In the genomic region with DNA sequence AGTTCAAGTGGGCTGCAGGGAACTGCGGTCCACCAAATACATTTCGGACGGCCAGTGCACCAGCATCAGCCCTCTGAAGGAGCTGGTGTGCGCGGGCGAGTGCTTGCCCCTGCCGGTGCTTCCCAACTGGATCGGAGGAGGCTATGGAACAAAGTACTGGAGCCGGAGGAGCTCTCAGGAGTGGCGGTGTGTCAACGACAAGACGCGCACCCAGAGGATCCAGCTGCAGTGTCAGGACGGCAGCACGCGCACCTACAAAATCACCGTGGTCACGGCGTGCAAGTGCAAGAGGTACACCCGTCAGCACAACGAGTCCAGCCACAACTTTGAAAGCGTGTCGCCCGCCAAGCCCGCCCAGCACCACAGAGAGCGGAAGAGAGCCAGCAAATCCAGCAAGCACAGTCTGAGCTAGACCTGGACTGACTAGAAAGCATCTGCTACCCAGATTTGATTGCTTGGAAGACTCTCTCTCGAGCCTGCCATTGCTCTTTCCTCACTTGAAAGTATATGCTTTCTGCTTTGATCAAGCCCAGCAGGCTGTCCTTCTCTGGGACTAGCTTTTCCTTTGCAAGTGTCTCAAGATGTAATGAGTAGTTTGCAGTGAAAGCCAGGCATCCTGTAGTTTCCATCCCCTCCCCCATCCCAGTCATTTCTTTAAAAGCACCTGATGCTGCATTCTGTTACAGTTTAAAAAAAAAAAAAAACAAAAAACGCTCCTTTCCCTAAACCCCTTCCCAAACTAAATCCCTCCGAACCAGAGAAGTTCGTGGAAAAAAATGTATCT, we compare ENCODE assay signal across 9 mouse cellular contexts. TPM values are rescaled to one million over a fixed set of nuclear protein-coding genes. Genes with fewer than 3 reads are reported as not detected.
A peak's percentile ranks its signal among the peaks of the same experiment; 100 is the strongest.
DNase-seq lines count a peak whose midpoint lies in the region; ATAC-seq lines count a peak whose summit lies in the region.
"Had no signal": no experiment of that assay in that cellular context is flagged by ENCODE, and none has a peak within 500 bp of the region (broad histone marks: within the 10 kb centered on the region; RNA-seq: fewer than 3 reads in every experiment).

No protein-coding gene starts in this region.

- peak; percentile 6 to 30 for DNase-seq in heart, adult 18-20 months
- DNase-seq in heart, adult 9 months (ENCODE audit: low spot score in 2 of 2): no peak
- peak; percentile 10 for DNase-seq in c-Kit-positive CD71-negative TER-119-negative erythroid progenitor cells, embryonic 14.5 days (ENCODE audit: low read depth)
- DNase-seq in splenic B cell, adult 2 months (ENCODE audit: low read depth, low spot score): peak; percentile 65

- H3K9me3 ChIP-seq in forebrain, embryonic 16.5 days (ENCODE audit: control insufficient read depth, low read length): no peaks in the 10 kb centered on the region
- no peaks in the 10 kb centered on the region for H3K9me3 ChIP-seq in hindbrain, embryonic 15.5 days
- H3K9me3 ChIP-seq in limb, embryonic 15.5 days: no peaks in the 10 kb centered on the region
- H3K9me3 ChIP-seq in midbrain, embryonic 16.5 days (replicated peaks; ENCODE audit: control insufficient read depth, low read length, poor library complexity, severe bottlenecking): no peaks in the 10 kb centered on the region

- peak overlapping the region; percentile 51 for H3K4me3 ChIP-seq in forebrain, embryonic 16.5 days (replicated peaks; ENCODE audit: low read length)
- H3K4me3 ChIP-seq in hindbrain, embryonic 15.5 days: peak overlapping the region; percentile 46
- H3K4me3 ChIP-seq in limb, embryonic 15.5 days: peak overlapping the region; percentile 46
- peak overlapping the region; percentile 51 for H3K4me3 ChIP-seq in midbrain, embryonic 16.5 days (ENCODE audit: low read depth, low read length)

- H3K9ac ChIP-seq in forebrain, embryonic 16.5 days (replicated peaks; ENCODE audit: low read depth, low read length): peak overlapping the region; percentile 57
- peak overlapping the region; percentile 37 for H3K9ac ChIP-seq in hindbrain, embryonic 15.5 days
- H3K9ac ChIP-seq in limb, embryonic 15.5 days: peak overlapping the region; percentile 31
- peak overlapping the region; percentile 62 for H3K9ac ChIP-seq in midbrain, embryonic 16.5 days (ENCODE audit: low read depth, low read length)

- H3K4me2 ChIP-seq in forebrain, embryonic 16.5 days (ENCODE audit: low read length): peak overlapping the region; percentile 88
- H3K4me2 ChIP-seq in hindbrain, embryonic 15.5 days: peak overlapping the region; percentile 87
- H3K4me2 ChIP-seq in limb, embryonic 15.5 days: peak overlapping the region; percentile 72
- peak overlapping the region; percentile 92 for H3K4me2 ChIP-seq in midbrain, embryonic 16.5 days (ENCODE audit: low read length)

- no peaks in the 10 kb centered on the region for H3K36me3 ChIP-seq in forebrain, embryonic 16.5 days (ENCODE audit: control insufficient read depth, insufficient read depth)
- H3K36me3 ChIP-seq in hindbrain, embryonic 15.5 days: no peaks in the 10 kb centered on the region
- no peaks in the 10 kb centered on the region for H3K36me3 ChIP-seq in limb, embryonic 15.5 days
- no peaks in the 10 kb centered on the region for H3K36me3 ChIP-seq in midbrain, embryonic 16.5 days (ENCODE audit: control insufficient read depth, insufficient read depth, low read length)
- H3K36me3 ChIP-seq in splenic B cell, adult 2 months (ENCODE audit: control insufficient read depth, insufficient read depth, low read length, poor library complexity, severe bottlenecking): no peaks in the 10 kb centered on the region
- H3K36me3 ChIP-seq: G1E had no signal

- ATAC-seq in forebrain, embryonic 16.5 days: peak; percentile 92
- peak; percentile 90 for ATAC-seq in hindbrain, embryonic 15.5 days (ENCODE audit: low FRiP score, low read depth)
- ATAC-seq in limb, embryonic 15.5 days (ENCODE audit: insufficient number of reproducible peaks, low FRiP score, low TSS enrichment, low read depth): peak; percentile 53; the same call in 1 of the 2 replicates
- ATAC-seq in midbrain, embryonic 16.5 days: peak; percentile 87

- H3K4me1 ChIP-seq in forebrain, embryonic 16.5 days (replicated peaks; ENCODE audit: control insufficient read depth, insufficient read depth, low read length): peaks cover 19% of the 10 kb centered on the region
- peaks cover 17% of the 10 kb centered on the region; the same call in 1 of the 2 replicates for H3K4me1 ChIP-seq in hindbrain, embryonic 15.5 days (replicated peaks)
- peaks cover 17% of the 10 kb centered on the region; the same call in 1 of the 2 replicates for H3K4me1 ChIP-seq in limb, embryonic 15.5 days
- H3K4me1 ChIP-seq in midbrain, embryonic 16.5 days (ENCODE audit: control insufficient read depth, insufficient read depth, low read length): peaks cover 11% of the 10 kb centered on the region; the same call in 1 of the 2 replicates

- under 1% methylated on average over 30 of the region's 30 CpGs for WGBS in forebrain, embryonic 16.5 days
- WGBS in hindbrain, embryonic 15.5 days: 3% methylated on average over 30 of the region's 30 CpGs
- WGBS in limb, embryonic 15.5 days: 1% methylated on average over 30 of the region's 30 CpGs
- 1% methylated on average over 30 of the region's 30 CpGs for WGBS in midbrain, embryonic 16.5 days

- H3K27me3 ChIP-seq in forebrain, embryonic 16.5 days (replicated peaks; ENCODE audit: control insufficient read depth, insufficient read depth, low read length): 0 out of 2 replicates have a peak, but pooled peaks cover 2% of the 10 kb centered on the region
- H3K27me3 ChIP-seq in hindbrain, embryonic 15.5 days: no peaks in the 10 kb centered on the region
- no peaks in the 10 kb centered on the region for H3K27me3 ChIP-seq in limb, embryonic 15.5 days
- H3K27me3 ChIP-seq in midbrain, embryonic 16.5 days (ENCODE audit: control insufficient read depth, insufficient read depth, low read depth, low read length): no peaks in the 10 kb centered on the region
- no peaks in the 10 kb centered on the region for H3K27me3 ChIP-seq in splenic B cell, adult 2 months (ENCODE audit: control insufficient read depth, insufficient read depth, low read length, poor library complexity, severe bottlenecking)

- no peak overlapping the region for H3K27ac ChIP-seq in forebrain, embryonic 16.5 days (ENCODE audit: low read length)
- H3K27ac ChIP-seq in hindbrain, embryonic 15.5 days (replicated peaks): no peak overlapping the region; the same call in 1 of the 2 replicates
- peak overlapping the region; percentile 79 for H3K27ac ChIP-seq in limb, embryonic 15.5 days
- H3K27ac ChIP-seq in midbrain, embryonic 16.5 days (ENCODE audit: low read length): no peak overlapping the region

RNA-seq across cellular contexts. Expression of a gene that starts 3.3 kb away (rescaled TPM):
- under 1 TPM; 0.37 to 0.41 TPM for total RNA-seq in heart, adult 18-20 months (2021)
- polyA plus RNA-seq in forebrain, embryonic 16.5 days (2015; fragmentation: Nextera tagmentation; extraction: Ambion mirVana): 8.0 and 9.6 TPM in 2 replicates
- 21.3 and 26.6 TPM in 2 replicates for polyA plus RNA-seq in hindbrain, embryonic 15.5 days (2015; fragmentation: Nextera tagmentation; extraction: Ambion mirVana)
- polyA plus RNA-seq in limb, embryonic 15.5 days (2015; fragmentation: Nextera tagmentation; extraction: Ambion mirVana): 60.4 and 69.4 TPM in 2 replicates
- 11.9 and 13.0 TPM in 2 replicates for polyA plus RNA-seq in midbrain, embryonic 16.5 days (2015; fragmentation: Nextera tagmentation; extraction: Ambion mirVana)
- total RNA-seq: G1E had no signal
- polyA plus RNA-seq: G1E had no signal

Comparison
In these comparisons a context has a peak if more than half of its experiments do, and no peak if none do; other contexts are left out.
1. DNase-seq: peak in heart, adult 18-20 months (2 of 2), c-Kit-positive CD71-negative TER-119-negative erythroid progenitor cells, embryonic 14.5 days (single experiment) and splenic B cell, adult 2 months (single experiment); none in heart, adult 9 months (0 of 2).
2. Peak in every context shown above with its lines, with median percentiles within 50 percentile points of each other: ATAC-seq, H3K4me2 ChIP-seq, H3K4me3 ChIP-seq and H3K9ac ChIP-seq.